Mouse (Mus musculus) forebrain, embryonic 16.5 days (tissue): ENCODE data around the gene Ptgs2. TPM values are rescaled to one million over a fixed set of nuclear protein-coding genes. Genes with fewer than 3 reads are reported as not detected.

Experiments used
- ATAC-seq: fragments of 200-750 bp; cut with Nextera tagmentation; 2 replicates; pipeline ENCODE4 v1.8.0; 2017; ENCODE audit warnings: mild to moderate bottlenecking, moderate library complexity
- H3K27ac ChIP-seq: fragments of 300-500 bp; sonication (generic); 2 replicates; pipeline ENCODE4 v1.5.1; 2014; ENCODE audit warnings: low read length, control low read depth
- H3K27me3 ChIP-seq: fragments of 300-500 bp; sonication (generic); replicated peaks from 2 replicates; pipeline ENCODE4 v1.6.1; 2014; ENCODE audit warnings: low read length; ENCODE audit not compliant: control insufficient read depth, insufficient read depth
- H3K36me3 ChIP-seq: fragments of 300-500 bp; sonication (generic); 2 replicates; pipeline ENCODE4 v1.6.1; 2014; ENCODE audit not compliant: control insufficient read depth, insufficient read depth
- H3K4me1 ChIP-seq: fragments of 300-500 bp; sonication (generic); replicated peaks from 2 replicates; pipeline ENCODE4 v1.6.1; 2014; ENCODE audit warnings: low read length; ENCODE audit not compliant: control insufficient read depth, insufficient read depth
- H3K4me2 ChIP-seq: fragments of 300-500 bp; sonication (generic); 2 replicates; pipeline ENCODE4 v1.6.1; 2014; ENCODE audit warnings: mild to moderate bottlenecking, low read length, control low read depth
- H3K4me3 ChIP-seq: fragments of 300-500 bp; sonication (generic); replicated peaks from 2 replicates; pipeline ENCODE4 v1.5.1; 2014; ENCODE audit warnings: mild to moderate bottlenecking, low read length, control low read depth
- H3K9ac ChIP-seq: fragments of 300-500 bp; sonication (generic); replicated peaks from 2 replicates; pipeline ENCODE4 v1.6.1; 2014; ENCODE audit warnings: low read depth, low read length, control low read depth
- H3K9me3 ChIP-seq: fragments of 300-500 bp; sonication (generic); 2 replicates; pipeline ENCODE4 v1.6.1; 2016; ENCODE audit warnings: low read length; ENCODE audit not compliant: control insufficient read depth
- WGBS: fragments of 180-500 bp; shearing (Covaris S2); extraction: QIAGEN DNeasy Blood & Tissue Kit; methylation state at CpG from one replicate; pipeline ENCODE4 v1.1.7; 2014; 5-methylcytosine and 5-hydroxymethylcytosine counted together
- microRNA-seq: library from miRNA; unstranded; fragments of <30 nt; microRNA quantifications from one replicate; pipeline ENCODE4, GENCODE M21; 2017
- polyA plus RNA-seq: library from polyadenylated mRNA; unstranded; fragments of >200 nt; fragmentation: Nextera tagmentation; extraction: Ambion mirVana; gene quantifications from 2 replicates; pipeline ENCODE4 v1.2.1, GENCODE M21; 2015

Gene Ptgs2
- polyA plus RNA-seq, 1 experiment from 2014 or later: not detected

DNA sequence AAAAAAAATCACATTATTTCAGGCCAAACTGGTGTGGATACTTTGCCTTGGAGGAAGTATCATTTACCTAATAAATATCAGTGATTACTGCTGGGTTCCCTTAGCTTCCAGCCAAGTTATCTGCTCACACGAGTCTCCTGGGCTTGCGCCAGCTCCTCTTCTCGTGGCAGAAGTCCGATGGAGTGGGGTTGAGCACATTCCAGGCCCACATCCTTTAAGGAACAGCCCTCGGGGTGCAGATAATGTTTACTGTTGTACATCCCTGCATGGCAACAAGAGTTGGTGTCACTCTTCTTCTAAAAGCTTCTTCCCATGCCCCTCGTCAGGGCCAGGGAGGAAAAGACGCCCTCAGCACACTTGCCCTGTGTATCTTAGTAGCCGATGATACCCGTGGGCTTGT, 39.9 kb downstream of the Ptgs2 start:
- H3K36me3 ChIP-seq: no peaks in the 10 kb centered on the region
- H3K27me3 ChIP-seq: no peaks in the 10 kb centered on the region
- 80% methylated on average over 9 of the region's 9 CpGs for WGBS
- H3K27ac ChIP-seq: no peak overlapping the region
- H3K9ac ChIP-seq: no peak overlapping the region
- H3K4me2 ChIP-seq: no peak overlapping the region
- no peaks in the 10 kb centered on the region for H3K4me1 ChIP-seq
- no peak for ATAC-seq
- no peak overlapping the region for H3K4me3 ChIP-seq
- H3K9me3 ChIP-seq: no peaks in the 10 kb centered on the region

DNA sequence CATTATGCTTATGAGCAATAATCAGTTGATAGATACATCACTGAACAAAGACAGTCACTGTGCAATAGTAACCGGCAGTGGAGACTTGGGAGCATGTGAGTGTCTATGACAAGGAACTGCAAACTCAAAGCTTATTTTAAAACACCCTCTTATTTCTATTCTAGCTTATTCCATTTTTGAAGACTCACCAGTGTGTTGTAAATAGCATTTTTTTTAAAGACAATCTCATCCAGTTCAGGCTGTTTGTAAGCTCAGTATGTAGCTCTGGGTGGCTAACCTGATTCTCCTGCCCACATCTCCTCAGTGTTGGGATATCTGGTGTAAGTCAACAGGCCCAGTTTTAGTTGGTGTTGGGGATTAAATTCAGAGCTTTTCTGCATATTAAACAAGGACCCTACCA, 42.1 kb downstream of the Ptgs2 start:
- no peak for ATAC-seq
- Histone ChIP-seq H3K9ac (no peak overlapping the region), H3K4me2 (no peak overlapping the region), H3K36me3 (no peaks in the 10 kb centered on the region), H3K27ac (no peak overlapping the region), H3K27me3 (no peaks in the 10 kb centered on the region), H3K4me1 (no peaks in the 10 kb centered on the region), H3K9me3 (no peaks in the 10 kb centered on the region), H3K4me3 (no peak overlapping the region)
- WGBS: 83% methylated on average over 1 of the region's 1 CpGs

DNA sequence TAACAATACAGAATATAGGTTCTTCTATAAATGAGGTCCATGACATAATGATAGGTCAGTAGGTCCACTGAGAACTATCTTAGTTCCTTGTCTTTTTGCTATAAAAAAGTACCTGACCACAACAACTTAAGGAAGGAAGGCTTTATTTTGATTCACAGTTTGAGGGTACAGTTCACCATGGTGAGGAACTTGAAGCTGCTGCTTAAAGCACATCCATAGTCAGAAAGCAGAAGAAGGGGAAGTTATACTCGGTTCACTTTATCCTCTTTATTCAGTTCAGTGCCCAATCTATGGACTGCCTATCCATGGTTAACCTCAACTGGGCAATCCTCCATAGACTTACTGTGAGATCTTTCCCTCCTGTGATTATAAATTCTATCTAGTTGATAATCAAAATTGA, 43.7 kb downstream of the Ptgs2 start:
- no peaks in the 10 kb centered on the region for H3K9me3 ChIP-seq
- H3K4me2 ChIP-seq: no peak overlapping the region
- no peaks in the 10 kb centered on the region for H3K27me3 ChIP-seq
- no peak for ATAC-seq
- no peak overlapping the region for H3K4me3 ChIP-seq
- no peak overlapping the region for H3K27ac ChIP-seq
- H3K4me1 ChIP-seq: no peaks in the 10 kb centered on the region
- WGBS: 88% methylated on average over 1 of the region's 1 CpGs
- H3K9ac ChIP-seq: no peak overlapping the region
- H3K36me3 ChIP-seq: no peaks in the 10 kb centered on the region

DNA sequence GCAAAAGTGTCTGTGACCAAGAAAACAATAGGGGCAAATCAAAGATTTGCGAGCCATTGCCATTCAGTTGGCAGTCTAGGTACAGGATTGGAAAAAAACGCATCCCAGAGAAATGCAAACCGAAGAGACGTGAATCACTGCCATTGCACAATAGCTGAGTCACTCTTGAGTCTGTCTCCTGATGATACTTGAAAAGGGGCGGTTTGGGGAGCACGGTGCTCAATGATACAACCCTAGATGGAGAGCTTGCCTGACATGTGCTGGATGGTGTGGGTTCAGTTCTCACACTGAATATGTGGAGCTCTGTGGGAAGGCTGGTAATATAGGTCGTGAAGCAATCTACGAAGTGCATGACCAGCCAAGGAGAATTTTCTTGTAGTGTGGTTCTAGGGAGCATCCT, 45.2 kb downstream of the Ptgs2 start:
- H3K4me1 ChIP-seq: no peaks in the 10 kb centered on the region
- H3K9me3 ChIP-seq: no peaks in the 10 kb centered on the region
- WGBS: 90% methylated on average over 8 of the region's 8 CpGs
- no peak overlapping the region for H3K27ac ChIP-seq
- H3K4me3 ChIP-seq: no peak overlapping the region
- no peak overlapping the region for H3K4me2 ChIP-seq
- no peaks in the 10 kb centered on the region for H3K36me3 ChIP-seq
- H3K9ac ChIP-seq: no peak overlapping the region
- no peak for ATAC-seq
- H3K27me3 ChIP-seq: no peaks in the 10 kb centered on the region

DNA sequence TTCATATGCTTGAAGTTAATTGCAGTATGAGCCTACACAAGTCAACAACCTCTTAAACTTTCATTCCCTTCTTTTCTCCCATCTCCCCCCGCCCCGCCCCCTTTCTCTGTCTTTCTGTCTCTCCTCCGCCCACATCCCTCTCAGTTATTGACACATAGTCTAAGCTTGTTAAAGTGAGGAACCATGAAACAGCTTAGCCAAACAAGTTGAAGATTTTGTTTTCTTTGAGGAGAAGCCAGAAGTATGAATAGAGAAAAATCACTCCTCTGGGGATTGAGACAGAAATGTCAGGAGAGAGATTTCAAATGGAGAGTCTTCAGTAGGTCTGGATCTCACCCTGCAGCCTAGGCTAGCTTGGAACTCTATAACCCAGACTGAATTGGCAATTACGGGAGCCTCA, 47.4 kb downstream of the Ptgs2 start:
- Histone ChIP-seq H3K27ac (no peak overlapping the region), H3K9me3 (no peaks in the 10 kb centered on the region), H3K4me1 (no peaks in the 10 kb centered on the region), H3K4me3 (no peak overlapping the region), H3K36me3 (no peaks in the 10 kb centered on the region), H3K4me2 (no peak overlapping the region), H3K27me3 (no peaks in the 10 kb centered on the region), H3K9ac (no peak overlapping the region)
- 85% methylated on average over 4 of the region's 4 CpGs for WGBS
- no peak for ATAC-seq

DNA sequence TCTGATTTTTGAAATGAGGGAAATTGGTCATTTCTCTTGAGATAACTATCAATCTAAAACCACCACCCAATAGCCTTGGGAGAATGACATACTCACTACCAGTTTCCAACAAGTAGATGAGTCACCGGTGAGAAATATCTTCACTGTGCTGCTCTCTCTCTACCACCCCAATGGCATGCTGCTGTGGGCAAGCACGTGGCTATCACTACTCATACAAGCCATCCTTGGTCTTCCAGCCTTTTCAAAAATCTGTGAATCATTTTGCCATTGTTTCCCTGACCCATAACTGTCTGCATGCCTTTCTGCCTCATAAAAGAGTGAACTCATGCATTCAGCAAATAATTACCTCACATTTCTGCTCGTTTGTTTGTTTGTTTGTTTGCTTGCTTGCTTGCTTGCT, 51.6 kb downstream of the Ptgs2 start:
- H3K4me2 ChIP-seq: no peak overlapping the region
- no peaks in the 10 kb centered on the region for H3K27me3 ChIP-seq
- H3K9me3 ChIP-seq: no peaks in the 10 kb centered on the region
- ATAC-seq: no peak
- no peaks in the 10 kb centered on the region for H3K4me1 ChIP-seq
- H3K27ac ChIP-seq: no peak overlapping the region
- no peaks in the 10 kb centered on the region for H3K36me3 ChIP-seq
- H3K4me3 ChIP-seq: no peak overlapping the region
- 64% methylated on average over 3 of the region's 3 CpGs for WGBS
- H3K9ac ChIP-seq: no peak overlapping the region

Small RNAs within 50 kb of the gene (microRNA-seq; reads per million reads assigned to microRNA genes)
- gene Gm44329: not detected

Other genes with a start within 250 kb of the Ptgs2 start
- 1.2 TPM in 2 replicates for gene Pla2g4a, start 138.7 kb upstream of the Ptgs2 start, polyA plus RNA-seq
- not detected in 2 replicates for gene Pdc, start 219.4 kb downstream of the Ptgs2 start, polyA plus RNA-seq